Mouse (Mus musculus): ENCODE measurements at regions not wholly inside any gene's neighbourhood (a gene's known extent, or its start where the extent isn't known, plus 50 kb on each side); places are given as distances from the start of the nearest gene placed in this dataset.

DNA sequence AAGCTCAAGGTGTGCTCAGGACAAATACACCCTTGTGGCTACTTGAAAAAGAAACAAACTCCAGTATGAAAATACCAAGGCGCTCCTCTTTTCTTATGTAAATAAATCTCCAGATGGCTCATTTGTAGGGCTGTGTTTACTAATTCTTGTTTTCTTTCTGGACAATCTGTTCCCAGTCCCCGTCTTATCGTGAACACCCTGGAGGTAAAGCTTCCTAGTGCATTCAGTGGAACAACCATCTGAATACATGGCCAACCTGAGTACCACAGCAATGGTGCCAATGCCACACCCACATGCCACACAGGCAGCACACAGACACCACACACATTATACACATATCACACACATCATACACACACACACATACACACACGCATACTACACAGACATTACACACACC, 396.1 kb downstream of the Wdr11 start:
- no peak for DNase-seq

DNA sequence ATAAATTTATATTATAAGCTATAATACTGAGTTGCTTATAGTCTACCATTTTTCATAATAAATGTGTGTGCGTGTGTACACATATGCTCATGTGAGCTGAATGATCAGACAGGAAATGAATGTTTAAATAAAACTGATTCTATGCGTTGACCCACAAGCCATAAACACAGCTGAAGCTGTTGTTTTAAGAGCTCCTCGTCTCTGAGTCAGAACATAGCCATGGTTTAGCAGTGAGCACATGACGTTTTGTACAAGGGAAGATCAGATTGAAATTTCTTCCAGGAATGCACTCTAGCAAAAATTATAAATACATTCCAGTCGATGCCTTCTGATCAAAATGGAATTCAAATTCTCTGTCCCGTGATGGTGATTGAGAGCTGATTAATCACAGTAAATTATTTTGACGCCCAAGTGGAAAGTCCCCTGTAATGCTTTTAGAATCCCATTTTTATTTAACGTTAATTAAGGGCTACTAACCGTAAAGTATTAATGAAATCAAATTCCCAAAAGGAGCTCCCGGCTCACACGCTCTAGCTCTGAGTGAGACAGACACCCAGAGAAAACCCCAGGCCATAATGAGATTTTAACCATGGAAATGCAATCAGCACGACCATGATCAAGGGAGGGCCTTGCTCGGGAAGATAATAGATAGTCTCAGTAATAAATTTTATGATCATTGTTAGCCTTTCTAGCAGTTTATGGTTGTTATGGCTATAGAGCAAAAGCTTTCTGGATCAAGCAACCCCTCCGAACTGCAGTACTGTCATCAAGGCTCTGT, 402.0 kb downstream of the Wdr11 start:
- no peak for DNase-seq

DNA sequence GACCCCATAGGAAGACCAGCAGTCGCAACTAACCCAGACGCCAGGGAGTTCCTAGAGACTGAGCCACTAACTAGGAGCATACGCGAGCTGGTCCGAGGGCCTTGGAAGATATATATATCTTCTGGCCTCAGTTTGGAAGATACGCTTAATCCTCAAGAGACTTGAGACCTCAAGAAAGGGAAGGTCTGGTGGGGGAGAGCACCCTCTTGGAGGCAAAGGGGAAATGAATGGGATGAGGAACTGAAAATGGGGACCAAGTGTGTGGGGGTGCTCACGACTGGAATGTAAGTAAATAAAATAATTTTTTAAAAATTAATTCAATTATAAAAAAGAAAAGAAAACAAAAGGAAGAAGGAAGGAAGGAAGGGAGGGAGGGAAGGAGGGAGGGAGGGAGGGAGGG, 403.9 kb downstream of the Wdr11 start:
- no peak for DNase-seq

DNA sequence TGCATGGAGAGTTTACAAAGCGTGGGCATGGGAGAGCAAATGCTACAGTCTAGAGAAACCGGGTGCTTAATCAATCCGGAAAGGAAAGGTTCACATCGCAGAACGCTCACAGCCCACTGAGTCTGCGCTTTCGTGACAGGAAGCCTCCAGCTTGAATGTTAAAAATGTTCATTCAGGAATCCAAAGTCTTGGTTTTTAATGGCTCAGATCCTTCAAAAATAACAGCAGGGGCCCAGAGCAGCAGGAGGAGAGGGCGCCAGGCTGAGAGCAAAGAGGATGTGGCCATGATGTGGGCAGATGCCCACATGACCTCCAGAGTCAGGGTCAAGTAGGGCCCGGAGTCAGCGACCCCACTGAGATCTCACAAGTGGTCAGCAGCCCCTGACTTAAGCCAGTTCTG, 409.4 kb downstream of the Wdr11 start:
- DNase-seq: no peak

DNA sequence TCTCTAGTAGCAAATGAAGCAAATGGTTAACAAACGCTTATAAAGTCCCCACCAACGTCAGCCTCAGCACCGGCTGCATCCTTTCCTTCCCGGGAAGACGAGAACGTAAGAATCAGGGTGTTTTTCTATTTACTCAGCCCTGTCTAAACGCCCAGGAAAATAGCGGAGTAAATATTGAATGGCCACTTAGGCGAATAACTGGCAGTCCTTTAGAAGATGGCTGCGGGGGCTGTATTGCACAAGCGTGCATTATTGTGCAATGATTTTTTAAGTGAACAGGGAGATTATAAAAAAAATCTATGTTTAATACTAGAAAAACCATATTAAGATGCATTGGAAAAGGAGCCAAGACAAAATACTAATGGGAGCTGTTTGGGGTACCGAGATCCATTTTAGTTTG, 410.3 kb downstream of the Wdr11 start:
- no peak for DNase-seq

DNA sequence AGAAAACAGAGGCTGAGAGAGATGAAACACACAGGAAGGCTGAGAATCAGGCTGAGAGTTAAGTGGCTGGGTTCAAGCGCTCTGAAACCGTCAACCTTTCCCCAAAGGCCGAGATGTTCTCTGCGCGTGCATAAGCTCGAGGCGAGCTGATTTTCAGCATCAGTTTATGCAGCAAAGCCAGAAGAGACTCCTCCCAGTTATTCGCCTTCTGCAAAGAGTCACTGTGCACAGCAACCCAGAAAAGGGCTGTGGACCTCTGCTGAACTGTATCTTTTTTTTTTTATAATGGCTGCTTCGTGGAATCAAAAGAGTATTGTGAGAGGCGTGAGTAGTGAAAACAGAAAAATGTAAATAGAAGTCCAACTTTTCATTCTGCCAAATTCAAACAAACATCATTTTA, 413.7 kb downstream of the Wdr11 start:
- no peak for DNase-seq

DNA sequence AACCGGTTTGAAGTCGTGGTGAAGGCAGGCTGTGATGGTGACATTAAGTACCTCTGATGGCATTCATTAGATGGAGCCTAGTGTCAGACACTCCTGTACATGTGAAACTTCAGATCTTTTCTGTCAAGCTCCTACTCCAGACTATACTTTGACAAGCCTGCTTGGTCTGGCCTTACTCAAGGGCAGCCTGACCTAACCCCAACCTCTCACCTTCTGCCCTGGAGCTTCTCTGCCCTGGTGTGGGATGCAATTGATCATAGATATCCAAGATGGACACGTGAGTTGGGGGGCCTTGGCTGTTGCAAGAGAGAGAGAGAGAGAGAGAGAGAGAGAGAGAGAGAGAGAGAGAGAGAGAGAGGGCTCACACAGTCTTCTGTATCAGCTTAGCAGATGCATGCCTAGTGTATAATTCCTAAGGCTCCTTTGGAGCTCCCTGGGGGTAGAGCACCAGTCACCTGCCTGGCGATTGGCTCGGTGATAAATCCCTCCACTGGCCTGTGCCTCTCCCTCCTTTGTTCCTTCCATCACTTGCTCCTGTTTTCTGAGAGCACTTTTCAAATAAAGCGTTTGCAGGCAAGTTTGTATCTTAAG, 416.4 kb downstream of the Wdr11 start:
- no peak for DNase-seq

DNA sequence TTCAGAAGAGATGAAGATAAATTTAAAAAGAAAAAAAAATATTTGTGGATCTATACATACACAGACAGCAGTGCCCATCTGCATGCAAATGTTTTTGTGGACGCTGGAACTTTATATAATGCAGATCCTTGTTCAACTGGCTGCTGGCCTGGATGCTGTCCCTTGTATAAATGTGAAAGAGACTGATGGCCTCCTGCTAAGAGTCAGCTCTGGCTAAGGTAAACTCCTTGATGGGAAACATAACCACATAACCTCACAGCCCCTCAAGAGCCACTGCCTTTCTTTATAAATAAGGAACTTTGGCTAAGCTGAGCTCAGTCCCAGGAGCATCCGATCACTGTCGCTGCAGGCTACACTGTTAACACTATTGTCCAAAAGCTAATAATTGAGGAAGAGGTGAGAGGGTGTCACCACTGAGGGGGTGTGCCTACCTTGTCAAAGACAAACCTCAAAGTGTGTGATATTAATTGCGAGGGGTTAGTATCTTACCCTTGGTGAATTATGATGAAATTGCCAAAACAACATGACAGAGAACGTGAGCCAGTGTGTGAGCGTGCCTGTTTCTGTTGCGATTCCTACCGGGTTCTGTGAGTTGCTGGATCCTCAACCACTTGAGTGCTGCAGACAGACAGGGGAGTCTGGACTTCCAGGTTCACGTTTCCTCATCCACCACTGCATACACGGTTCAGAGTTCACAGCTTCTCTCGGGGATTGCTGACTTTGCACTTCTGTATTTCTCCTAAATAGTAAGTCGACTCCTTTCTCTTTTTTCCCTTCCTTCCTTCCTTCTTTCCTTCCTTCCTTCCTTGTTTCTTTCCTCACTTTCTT, 417.1 kb downstream of the Wdr11 start:
- DNase-seq: no peak

DNA sequence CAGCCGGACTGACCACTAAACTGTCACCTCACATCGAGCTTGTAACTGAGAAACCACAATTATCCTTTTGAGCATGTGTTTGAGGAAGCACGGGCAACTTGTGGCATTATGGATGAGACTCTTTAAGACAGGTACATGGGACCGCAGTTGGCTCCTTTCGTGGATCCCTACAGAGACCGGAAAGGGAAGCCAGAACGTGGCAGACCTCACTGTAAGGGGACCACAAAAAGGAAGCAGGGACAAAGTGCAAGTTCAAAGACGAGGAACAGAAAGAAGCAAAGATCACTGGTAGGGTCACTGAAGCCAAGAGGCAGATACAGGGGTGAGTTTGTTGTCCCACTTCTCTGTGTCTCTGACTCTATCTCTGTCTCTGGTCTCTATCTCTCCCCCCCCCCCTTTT, 420.4 kb downstream of the Wdr11 start:
- no peak for DNase-seq

DNA sequence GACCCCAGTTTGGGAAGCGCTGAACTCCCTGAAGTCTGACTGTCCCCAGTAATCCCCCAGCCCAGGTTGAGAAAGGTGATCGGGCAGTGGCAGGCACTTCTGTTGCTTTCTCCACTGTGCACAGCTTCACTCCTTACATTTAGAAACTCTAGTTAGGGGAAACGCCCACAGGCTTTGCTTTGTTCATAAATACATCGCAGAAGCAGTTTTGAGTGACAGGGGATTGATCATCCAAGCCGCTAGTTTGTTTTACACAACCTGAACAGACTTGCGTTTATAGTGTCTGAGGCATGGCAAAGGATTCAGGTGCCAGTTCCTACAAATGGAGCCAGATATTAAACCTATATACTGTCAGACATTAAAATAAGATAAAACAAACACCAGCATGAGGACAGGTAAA, 421.4 kb downstream of the Wdr11 start:
- no peak for DNase-seq

DNA sequence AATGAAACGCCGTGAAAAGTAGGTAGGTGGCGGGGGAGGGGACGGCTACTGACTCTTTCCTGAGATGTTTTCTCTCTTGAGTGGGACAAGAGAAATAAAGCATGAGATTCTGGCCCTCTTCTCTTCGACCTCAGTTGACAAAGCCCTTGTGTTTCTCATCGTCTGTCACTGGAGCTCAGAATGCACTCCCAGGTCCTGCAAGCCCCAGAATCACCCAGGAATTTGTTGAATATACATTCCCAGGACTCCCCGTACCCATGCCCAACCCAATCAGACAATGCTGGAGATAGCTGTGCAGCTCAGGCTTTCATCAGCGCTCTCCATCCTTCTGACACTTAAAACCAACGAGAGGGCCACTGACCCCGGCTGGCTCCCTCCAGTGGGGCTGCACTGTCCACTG, 422.9 kb downstream of the Wdr11 start:
- DNase-seq: no peak

DNA sequence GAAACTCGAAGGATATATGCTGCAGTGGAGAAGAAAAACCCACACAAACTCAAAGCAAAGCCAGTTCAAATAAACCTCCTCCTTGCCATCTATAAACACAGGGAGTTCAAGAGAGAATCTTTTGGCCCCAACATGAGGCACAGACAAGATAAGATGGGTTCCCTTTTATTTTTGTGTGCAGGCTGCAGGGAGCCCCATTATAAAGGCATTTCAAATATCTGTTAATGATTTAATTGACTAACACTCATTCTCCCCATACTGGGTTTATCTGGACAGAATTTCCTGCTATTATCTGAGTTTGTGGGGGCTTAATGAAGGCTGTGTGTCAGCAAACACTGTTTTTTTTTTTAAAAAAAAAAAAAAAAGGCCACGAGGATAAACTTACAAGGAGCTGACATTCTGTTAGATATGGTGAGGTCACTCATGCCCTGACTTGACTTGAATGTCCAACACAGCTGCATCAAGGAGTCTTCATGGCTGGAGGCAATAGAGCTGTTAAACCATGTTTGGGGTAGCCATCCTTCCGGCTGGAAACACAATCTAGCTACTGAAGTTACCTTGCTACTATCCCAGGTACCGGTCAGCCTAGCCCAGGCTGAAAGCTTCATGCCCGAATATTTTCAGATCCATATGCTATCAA, 423.8 kb downstream of the Wdr11 start:
- DNase-seq: no peak

DNA sequence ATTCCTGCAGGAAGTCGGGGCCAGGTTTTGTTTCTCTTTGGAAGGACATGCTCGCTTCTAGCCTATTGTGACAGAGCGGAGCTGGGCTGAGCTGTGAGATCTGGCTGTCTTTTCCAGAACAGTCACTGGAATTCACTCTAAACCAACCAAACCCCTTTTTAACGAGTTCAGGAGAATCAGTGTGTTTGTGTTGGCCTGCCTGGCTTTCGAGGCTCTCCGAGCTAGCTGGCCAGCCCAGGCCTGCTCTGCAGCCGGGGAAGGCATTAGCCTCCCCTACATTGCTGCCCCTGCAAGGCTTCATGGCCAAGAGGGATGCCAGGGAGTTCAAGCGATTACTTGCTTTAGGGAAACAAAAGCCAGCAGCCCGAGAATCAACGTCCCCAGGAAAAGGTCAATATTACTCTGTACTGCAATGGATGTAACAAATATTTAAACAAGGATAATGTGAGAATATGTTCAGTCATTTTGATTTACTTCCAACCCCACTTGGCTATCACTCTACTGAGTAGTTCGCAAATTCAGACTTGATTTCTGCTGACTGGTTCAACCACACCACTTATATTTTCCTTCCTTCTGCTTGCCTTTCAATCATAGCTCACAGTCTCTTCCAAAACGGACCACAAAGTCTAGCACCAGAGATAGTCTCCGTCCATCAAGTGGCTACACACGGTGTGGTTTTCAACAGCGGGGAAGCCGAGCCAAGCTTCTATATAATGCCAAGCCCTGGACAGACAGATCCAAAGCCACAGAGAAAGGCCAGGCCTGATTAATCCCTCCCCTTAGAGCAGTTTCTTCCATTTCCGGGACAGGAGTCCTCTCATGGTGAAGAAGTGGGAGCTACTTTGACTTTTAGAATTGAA, 424.6 kb downstream of the Wdr11 start:
- no peak for DNase-seq

DNA sequence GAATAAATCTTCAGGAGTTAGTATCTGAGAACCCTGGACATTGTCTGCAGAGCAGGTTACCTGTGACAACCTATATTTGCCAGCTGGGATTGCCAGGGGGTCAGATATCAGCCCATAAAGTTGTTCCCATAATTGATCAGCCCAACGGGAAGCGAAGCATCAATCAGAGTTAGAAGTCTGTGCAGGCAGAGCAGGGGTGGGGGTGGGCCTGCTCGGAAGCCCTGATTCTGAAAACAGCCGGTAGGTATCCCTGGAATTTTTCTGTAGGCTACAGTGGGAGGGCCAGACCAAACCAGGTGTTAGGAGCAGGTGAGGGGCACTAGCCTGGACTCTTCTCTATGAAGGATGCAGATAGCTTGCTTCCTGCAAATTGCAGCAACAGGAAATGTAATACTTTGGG, 427.2 kb downstream of the Wdr11 start:
- DNase-seq: no peak

DNA sequence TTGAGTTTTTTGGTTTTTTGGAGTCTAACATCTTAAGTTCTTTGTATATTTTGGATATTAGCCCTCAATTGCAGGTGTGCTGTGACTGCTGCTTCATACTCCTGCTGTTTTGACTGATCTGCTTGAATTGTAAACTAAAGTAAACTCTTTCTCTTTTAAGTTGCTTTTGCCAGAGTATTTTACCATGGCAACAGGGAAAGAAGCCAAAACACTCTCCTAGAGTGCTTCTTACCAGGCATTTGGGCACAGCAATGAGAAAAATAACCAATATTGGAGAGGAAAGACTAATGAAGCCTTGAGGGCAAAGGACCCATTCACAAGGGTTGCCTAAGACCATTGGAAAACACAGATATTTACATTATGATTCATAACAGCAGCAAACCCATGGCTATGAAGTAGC, 437.3 kb downstream of the Wdr11 start:
- DNase-seq: no peak

DNA sequence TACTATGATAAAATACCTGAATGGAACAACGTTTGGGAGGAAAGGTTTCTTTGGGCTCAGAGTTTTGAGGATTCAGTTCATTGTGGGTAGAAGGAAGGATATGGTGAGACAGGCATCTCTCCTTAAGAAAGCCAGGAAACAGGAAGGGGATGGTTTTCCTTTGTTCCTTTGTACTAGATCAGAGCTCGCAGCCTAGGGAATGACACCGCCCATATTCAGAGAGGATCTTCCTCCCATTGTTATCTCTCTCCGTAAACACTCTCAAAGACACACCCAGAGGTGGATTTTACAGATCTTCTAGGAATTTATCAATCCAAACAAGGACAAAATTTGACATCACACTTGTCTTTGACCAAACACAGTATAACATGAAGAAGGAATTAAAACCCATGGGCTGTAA, 439.0 kb downstream of the Wdr11 start:
- DNase-seq: no peak

DNA sequence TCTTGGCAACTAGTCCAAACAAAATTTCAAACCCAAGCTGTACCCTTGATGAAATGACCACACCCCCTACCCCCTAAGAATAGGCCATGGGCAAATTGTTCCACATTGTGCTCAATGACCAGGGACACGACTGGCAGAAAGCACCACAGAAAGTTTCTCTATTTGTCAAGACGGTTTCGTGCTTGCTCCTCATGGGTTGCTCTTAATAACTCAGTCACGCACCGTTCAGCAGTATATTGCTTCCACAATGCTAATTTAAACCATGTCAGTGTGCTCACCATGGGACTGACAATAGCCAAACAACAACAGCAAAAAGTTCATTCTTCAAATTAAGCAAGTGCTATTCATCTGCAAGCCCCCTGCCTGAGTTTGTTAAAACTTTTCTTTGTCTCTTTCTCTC, 444.6 kb downstream of the Wdr11 start:
- DNase-seq: no peak

DNA sequence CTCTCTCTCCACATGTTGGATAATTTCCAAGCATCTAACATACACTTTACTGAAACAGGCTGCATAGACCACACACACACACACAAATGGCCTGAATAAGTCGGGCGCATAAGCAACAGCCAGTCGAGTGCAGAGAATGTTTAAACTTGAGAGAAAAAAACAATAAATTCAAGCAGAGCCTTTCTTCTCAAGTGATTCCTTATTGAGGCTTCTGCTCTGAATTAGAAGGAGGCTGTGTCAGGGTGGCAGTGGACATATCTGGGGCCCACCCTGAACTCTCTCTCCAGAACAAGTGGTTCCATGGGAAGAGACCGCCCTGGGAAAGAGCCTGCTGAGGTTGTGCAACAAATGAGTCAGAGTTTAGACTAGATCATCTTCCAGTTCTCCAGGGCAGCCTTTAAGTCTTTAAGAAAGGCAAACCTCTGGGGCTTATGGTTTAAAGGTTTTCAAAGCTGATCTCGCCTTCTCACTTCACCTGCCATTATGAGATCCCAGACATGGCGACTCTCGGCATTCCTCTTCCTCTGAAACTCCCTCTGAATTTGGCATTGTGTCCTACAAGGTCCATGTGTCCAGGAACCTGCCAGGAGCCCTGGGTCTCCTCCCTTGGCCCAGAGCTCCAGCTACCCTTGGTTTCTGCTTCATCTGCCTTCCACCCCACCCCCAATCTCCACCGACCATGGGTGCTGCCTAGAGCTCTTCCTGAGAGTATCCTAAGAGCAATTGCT, 445.3 kb downstream of the Wdr11 start:
- no peak for DNase-seq

DNA sequence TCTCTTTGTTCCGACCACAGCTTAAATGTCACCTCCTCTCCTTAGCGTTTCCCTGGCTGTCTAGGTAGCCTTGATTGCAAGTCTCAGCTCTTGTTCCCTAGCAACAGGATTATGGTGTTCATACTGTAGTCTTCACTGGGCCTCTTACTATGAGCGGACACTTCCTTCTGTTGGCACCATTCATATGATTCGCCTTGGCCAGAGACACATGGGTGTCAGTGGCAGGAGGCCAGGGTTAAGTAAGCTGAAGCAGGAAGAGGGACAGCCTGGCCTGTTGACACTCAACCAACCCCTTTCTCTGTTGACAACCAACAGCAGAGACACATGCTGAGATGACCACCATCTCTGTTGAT, 445.9 kb downstream of the Wdr11 start:
- DNase-seq: no peak

DNA sequence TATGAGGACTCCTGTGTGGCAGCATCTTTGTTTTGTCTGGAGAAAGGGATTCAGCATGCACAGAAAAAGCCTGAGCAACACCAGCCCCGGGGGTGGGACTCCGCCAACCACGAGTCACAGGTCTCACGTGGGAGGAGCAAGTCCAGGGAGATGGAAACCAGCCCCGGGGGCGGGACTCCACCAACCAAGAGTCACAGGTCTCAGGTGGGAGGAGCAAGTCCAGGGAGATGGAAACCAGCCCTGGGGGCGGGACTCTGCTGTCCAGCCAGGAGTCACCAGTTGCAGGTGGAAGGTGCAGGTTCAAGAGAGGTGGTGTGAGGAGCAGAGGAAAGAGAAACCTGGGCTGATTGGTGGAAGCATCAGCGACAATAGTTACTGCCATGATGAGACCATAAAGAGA, 448.9 kb downstream of the Wdr11 start:
- no peak for DNase-seq

DNA sequence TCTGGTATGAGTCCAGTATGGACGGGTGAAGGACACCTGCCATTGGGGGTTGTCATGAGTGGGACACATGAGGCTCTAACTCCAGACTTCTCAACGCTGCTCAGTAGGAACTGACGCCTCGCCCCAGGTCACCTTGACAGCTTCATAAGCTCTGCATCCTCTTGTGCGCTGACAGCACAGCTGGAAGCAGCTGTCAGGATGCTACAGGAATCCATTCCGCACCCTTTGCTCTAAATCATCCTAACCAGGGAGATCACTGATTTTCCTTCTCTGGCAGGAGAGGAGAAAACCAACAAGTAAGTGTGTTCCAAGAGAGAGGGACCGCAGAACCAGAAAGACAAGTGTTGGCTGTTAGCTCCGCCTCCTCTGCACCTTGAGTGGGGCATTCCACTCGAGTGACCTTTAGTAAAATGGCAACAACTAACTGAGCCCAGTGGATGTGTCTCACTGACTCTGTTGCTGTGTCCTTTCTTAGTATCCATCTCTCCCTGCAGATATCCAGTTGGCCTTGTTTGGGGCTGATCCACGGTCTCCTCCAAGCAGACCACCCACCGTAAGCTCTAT, 449.8 kb downstream of the Wdr11 start:
- no peak for DNase-seq

Measured in thymus, postnatal 36 days (tissue).